Mouse (Mus musculus): ENCODE data around the gene Cdr2.
A peak's percentile ranks its signal among the peaks of the same experiment; 100 is the strongest.
"Not testable (repeated sequence)": the region's sequence is repeated elsewhere in the genome, so short reads cannot be mapped to it uniquely, and the experiment has no call there.

Gene Cdr2

DNA sequence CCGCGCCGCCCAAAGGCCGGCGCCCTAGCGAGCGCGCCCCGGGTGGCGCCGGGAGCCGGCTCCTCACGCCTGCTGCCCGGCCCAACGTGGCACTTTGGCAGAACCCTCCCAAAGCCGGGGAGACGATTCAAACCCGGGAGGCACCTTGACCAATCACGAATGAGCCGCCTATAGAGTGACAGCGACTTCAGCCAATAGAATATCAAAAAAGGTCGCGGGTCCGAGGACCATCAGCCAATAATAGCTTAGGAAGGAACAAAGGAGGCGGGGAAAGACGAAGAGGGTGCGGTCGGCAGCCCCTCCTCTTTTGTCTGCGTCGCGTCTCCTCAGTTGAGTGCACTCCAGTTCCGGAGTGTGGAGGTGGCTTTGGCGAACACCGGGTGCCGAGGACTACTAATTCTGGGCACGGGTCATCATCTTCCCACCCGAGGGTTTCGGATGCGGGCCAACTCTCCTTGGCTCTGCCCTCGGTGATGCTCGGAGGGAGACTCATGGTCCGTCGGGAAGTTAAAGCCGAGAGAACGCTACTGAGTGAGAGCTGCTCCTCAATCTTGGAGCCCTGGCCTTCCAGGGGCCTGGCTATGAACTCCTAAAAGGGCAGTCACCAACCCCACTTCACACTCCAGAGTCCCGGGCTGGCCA is at the start of gene Cdr2, which contains the start of gene Mfsd13b:
Gene Cdr2 (minus strand): TSS at position 113 of the 642 bp plus-strand sequence.
Gene Mfsd13b (plus strand): TSS at position 310 of the 642 bp plus-strand sequence.
- DNase-seq (ENCODE audit: low spot score in 2 of 2) = peak; percentile 97 to 98

DNA sequence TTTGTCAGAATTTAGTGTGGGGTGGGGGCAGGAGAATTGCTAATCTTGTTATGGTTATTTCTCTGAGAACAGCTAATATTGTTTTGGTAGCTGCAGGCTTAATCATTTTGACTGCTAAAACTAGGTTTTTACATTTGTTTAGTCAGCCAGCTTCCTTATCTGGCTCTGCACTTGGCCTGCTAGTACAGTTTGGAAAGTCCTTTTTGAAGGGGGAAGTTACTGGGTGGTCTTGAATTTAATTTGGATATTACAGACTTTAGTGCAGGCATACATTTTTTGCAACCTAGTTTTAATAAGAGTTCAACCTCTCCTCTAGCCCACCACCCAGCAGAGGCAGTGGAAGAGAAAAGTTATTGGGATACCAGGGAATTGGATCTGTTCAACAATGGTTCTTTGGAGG is 47.8 kb upstream of the Cdr2 start:
- DNase-seq (ENCODE audit: low spot score in 2 of 2) = not testable (repeated sequence)

DNA sequence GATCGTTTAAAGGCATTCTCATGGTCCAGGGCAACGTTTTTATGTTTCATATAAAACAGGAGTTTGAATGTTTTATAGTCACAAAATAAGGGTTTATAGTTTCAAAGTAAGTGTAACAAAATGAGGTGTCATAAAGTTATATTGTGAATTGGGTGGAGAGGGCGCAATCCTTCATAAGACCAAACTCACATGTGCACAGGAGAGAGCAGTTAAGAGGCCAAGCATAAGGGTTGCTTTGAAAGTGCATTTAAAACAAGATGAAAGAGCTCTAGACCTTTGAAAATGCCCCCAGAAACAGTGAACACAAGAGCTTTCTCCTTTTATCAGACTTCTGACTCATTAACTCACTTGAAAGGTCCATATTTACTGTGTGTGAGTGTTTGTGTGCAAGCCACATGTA is 44.2 kb upstream of the Cdr2 start:
- no peak for DNase-seq (ENCODE audit: low spot score in 2 of 2)

DNA sequence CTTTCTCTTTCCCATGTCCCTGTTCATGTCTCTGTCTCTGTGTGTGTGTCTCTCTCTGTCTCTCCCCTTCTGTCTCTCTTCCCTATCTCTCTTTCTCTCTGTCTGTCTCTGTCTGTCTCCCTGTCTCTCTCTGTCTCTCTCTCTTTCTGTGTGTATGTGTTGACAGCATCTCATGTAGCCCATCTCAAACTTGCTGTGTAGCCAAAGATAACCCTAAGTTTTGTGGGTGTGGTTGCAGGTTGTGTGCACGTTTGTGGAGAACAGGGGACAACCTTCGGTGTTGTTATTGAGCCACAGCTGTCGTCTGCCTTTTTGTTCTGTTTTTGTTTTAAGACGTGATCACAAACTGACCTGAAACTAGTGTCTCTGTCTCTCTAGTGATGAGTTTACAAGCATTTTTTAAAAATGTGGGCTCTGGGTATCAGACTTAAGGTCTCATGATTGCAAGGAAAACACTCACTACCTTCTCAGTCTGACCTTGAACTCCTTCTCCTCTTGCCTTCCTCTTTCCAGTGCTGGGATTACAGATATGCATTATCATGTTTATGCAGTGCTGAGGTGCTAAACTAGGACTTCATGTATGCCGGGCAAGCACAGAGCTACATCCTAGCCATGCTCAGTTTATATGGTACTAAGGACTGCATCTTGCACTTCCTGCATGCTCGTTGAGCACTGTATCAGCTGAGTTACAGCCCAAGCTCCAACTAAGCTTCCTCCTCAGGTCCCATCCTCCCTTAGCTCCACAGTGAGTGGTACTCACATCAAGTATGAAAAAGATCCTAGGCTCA is 43.3 kb upstream of the Cdr2 start:
- no peak for DNase-seq (ENCODE audit: low spot score in 2 of 2)

DNA sequence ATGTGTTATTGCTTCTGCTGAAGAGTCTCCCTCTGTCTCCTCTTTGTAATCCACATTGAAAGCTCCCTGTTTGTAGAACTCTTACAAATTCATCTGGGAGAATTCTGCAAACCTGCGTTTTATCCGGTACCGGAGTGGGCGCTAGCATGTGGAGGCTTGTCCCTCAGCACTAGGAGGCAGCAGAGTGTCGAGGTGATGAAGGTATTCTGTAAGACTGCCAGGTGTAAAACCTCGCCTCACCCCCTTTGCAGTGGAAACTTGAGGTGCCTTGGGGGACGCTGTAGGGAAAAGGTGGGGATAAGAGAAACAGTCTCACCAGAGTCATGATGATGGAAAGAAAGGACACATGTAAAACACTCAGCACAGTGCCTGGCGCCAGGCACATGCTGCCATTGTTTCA is 38.2 kb upstream of the Cdr2 start:
- peak in 1 of 2 experiments; percentile 20 for DNase-seq (ENCODE audit: low spot score in 2 of 2)

DNA sequence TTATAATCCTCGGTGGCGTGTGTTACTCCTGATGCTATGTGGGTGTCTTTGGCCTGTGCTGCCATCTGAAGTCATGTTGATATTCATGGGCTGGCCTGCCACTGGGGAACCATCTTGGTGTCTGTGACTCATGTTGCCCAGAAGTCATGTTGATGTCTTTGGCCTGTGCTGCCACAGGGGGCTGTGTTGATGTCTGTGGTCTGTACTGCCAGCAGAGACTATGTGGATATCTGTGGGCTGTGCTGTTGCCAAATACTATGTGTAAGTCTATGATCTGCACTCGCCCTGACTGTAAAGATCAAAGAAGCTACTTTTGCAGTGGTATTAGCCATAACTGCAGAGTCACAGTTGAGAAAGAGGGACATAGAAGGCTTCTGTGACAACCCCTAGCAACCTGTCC is 36.7 kb upstream of the Cdr2 start:
- no peak for DNase-seq (ENCODE audit: low spot score in 2 of 2)

DNA sequence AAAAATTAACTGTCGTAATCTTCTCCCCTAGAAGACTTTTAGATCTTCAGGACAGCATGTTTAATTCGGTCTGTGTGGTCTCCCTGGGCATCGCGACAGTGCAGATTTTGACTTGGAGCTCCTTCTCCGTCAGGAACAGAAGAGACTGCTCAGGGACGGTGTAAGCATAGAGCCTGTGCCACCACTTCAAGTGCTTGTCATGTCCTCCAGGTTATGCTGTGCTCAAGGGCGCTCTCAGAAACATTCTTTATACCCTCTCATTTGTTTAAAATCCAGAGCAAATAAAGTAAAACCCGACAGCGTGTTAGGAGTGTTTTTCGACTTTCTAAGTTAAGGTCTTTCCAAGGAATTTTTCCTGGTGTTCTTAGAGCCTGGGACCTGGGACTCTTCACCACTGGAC is 32.4 kb upstream of the Cdr2 start:
- DNase-seq (ENCODE audit: low spot score in 2 of 2) = no peak

DNA sequence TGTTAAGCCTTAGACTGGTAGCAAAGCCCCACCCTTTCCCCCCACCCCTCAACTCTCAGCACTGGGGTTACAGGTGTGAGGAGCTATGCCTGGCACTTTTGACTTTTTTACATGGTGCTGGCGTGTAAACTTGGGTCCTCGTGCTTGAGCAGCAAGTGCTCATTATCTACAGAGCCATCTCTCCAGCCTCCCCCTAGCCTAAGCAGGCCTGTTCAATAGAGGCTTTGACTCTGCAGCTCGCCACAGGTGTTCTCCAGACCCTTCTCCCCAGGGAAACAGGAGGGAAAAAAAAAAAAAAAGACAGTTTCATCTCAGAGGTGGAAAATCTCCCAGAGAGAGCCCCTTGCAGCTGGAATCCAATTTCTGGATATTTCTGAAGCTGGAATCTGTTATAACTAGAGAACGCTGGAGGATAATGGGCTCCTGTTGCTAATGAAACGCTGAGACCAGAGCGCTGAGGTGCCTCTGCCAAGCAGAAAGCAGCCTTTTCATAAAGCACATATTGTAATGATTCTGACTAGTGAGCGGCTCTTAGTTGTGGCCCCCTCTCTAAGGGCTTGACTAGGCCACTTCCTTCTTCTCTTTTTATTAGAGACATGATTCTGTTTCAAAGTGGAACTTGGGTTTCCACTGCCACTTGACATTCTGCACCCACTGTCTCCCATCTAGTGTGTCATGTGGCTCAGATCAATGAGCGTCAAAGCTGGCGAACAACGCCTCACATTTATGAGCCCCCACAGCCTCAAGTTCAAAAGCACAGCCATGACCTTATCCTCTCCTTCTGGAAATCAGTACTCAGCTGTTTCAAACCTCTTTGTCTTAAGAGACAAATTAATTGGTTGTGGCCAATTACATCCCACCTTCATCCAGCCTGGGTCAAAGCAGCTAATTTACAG is 29.9 kb upstream of the Cdr2 start:
- DNase-seq (ENCODE audit: low spot score in 2 of 2) = no peak

DNA sequence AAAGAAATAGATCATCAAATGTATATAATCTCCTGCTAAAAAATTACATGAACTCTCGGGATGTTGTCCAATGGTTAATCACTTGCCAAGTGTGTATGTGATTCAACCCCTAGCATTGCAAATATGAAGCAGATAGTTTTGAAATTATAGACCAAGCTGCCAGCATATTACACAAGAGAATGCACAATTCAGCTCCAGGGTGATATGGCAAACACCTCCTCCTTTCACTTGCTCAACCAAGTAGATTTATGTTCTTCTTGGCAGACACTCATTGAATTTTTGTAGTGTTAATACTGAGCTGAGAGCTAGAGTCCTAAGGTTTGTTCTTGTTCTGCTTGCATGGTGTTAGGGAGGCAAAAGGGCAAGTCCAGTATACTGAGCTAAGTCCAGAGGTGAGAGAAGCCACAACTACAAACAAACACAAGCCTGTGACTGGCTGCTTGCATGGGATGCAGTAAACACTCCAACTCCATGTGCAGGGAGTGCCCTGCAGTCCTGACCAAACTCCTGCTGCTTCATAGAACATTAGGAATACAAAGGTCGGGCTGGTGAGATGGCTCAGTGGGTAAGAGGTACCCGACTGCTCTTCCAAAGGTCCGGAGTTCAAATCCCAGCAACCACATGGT is 21.8 kb upstream of the Cdr2 start:
- DNase-seq (ENCODE audit: low spot score in 2 of 2) = no peak

DNA sequence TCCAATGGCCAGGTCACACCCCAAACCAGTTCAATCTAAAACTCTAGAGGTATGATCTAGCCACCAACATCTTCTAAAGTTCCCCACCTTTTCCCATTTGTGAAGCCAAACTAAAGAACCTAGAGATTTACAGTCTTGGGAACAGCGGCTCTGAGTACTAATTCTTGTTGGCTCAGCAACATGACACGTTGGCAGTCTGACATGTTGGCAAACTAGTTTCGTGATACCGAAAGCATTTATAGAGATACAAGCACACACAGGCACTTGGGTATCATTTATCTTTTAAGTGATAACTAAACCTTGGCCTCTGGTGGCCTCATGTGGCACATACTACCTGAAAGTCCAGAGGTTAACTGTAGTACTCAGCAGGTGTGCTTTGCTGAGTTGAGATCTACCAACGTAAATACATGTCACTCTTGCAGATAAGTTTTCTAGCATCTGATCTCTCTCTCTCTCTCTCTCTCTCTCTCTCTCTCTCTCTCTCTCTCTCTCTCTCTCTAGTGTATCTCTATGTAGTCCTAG is 20.4 kb upstream of the Cdr2 start:
- DNase-seq (ENCODE audit: low spot score in 2 of 2) = no peak

DNA sequence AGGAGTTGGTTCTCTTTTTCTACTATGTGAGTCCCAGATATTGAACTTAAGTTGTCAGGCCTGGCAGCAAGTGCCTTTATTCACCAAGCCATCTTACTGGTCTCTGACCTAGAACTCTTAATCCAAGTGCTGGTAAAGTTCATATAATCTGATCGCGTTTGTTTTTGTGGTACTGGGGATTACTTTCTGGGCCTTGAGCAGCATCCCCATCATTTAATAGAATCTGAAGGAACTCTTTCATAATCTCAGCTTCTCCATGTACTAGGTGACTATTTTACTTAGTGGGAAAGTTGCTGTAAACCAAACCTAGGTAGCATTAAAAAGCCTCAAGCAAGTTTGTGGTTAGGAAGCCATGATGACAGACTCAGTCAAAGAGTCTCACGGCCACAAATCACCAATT is 19.8 kb upstream of the Cdr2 start:
- no peak for DNase-seq (ENCODE audit: low spot score in 2 of 2)

DNA sequence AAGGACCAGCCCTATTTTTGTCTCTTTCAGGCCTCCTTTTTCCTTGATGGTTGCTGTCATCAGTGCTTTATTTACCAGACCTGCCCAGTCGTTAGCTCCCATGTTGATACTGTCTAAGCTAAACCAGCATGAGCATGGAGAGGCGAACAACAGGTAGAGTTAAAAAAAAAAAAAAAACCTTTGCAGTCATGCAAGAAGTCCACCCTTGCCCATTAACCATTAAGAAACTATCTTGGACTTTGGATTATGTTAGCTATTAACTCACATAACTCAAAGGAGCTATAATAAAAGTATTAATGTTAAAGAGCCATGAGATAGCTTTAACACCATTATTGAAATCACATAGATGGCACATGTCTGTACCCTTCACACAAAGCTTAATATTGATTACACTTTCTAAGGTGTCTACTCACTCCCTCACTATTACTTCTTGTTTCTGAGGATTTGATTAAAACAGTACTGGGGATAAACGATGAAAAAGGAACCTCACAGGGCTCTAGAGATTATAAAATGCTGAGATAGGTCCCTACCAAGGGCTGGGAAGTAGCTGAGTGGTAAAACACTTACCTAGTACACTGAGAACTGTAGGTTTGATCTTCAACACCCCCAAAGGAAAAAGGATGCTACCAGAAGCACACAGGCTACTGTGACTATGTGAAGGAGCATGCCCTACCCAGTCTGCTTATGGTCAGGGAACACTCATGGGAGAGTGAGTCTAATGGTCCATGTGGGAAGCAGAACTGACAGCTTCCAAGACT is 18.1 kb upstream of the Cdr2 start:
- DNase-seq (ENCODE audit: low spot score in 2 of 2) = no peak

DNA sequence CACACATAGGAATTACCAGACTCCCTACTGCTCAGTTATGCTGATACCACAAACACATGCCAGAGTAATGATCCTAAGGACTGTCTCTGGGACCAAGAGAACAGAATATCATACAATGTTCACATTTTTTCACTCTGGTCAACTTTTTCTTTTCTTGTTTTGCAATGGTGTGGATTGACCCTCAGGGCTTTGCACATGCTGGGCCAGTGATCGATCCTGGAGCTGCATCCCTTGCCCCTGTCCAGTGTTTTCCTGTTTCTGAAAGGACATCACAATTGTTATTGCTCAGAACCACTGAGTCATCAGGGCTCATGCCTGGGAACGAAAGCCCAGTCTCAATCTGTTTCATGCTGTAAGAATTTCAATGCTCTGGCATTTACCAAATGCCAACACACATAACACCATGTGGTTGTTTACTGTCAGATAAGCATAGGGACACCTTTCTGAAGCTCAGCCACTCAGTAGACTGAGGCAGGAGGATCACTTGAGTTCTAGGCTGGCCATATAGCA is 17.0 kb upstream of the Cdr2 start:
- no peak for DNase-seq (ENCODE audit: low spot score in 2 of 2)

DNA sequence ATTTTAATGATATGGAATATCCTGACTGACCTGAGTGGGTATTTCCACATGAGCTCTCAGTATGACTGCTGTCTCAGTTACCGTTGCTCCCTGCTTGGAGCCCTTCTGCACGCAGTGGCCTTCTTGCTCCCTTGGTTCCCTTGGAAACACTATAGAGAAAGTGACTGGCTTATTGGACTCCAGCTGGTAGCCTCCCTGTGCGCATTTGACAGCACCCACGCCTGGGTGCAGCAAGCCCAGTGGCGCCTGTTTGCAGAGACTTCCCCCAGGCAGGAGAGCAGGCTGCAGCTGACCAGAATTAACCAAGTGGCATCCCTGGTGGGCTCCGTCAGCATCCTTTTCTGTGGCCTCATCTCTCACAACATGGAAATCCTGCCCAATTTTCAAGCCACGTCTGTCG is 9.1 kb upstream of the Cdr2 start:
- peak in 1 of 2 experiments; percentile 12 for DNase-seq (ENCODE audit: low spot score in 2 of 2)

DNA sequence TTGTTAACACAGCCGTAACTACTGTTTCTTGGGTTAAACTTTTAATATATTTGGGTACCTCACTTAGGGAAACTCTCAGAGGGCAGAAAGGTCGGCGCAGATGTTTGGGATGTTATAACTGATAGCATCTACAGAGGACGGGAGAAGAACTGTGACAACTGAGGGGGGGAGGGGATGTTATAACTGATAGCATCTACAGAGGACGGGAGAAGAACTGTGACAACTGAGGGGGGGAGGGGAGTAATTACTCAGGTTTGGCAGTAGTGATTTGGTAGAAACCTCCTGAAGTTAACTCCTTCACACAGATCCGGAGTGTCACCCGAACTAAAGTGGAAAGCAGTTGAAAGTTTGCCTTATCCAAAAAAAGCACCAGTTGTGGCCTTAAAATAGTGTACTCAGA is 856 bp upstream of the Cdr2 start:
- DNase-seq (ENCODE audit: low spot score in 2 of 2) = no peak

DNA sequence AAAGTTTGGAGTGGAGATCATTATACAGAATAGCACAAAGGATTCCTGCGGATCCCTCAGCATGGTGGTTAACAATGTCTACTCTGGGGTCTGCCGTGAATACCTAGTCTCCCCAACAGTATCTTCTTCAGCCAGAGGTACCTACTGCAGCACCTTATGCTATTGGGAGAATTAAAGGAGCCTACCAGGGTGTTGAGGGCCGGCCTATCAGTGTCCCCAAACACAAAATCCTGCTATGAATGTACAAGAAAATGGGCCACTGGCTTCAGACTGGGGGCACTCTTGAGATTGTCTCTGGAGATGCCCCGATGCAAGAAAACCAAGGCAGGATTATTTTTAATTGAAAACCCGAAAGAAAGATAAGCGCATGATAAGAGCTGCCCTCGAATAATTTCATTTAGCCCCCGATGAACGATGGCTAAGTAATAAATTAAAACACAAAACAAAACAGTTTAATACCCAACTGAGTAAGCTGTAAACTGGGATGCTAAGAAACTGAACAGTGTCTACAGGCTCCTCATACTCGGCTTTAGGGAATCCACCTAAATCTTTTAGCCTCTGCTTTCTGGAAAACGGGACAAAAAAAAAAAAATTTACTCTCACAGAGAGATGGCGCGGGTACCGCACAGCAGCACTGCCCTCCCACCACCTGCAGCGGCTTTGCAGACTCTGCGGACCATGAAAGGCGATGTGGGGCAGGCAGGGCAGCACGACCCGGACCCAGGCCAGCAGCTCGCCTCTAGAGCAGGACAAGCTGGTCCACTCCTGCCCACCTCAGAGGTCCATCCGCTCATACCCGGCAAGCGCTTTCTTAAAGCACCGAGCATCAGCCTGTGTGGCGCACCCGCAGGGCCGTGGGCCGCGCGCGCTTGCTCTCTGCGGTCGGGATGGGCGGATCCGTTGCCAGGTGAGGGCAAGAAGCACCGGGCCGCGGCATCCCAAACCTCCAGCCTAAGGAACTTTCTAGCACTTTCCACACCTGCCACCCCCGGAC is 884 bp downstream of the Cdr2 start:
- peak; percentile 34 to 39 for DNase-seq (ENCODE audit: low spot score in 2 of 2)

DNA sequence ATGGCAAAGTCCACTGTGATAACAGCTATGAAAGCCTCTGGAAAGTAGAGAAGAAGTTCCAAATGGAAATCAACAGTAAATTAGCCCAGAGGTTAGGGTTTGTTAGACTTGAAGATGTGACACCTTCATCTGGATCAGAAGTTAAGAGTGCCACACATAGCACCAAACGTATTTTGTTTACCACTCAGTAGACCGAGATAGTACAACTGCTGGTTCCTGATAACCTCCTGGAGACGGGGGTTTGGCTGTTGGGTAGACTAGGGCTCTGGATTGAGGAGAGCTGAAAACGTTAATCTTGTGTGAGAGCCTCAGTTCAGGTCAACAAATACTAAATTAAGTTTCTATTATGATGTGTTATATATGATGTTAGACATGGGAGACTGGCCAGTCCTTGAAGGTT is 2.1 kb downstream of the Cdr2 start:
- no peak for DNase-seq (ENCODE audit: low spot score in 2 of 2)

DNA sequence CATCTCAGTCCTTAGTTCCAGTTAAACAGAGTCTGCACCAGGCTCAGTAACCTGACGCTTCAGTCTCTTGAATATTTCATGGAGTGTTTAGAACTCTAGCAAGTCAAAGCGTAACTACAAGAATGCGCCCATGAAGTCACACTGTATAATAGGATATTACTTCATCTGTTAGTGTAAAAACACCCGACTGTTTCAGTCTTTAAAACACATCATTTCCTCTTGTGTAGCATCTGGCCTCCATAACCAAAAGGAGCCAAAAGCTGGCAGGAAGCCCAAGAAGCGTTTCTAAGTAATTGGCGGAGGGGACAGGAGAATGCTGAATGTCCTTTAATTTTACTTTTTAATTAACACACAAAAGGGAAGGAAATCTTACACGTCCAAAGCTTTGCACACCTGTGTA is 5.0 kb downstream of the Cdr2 start:
- DNase-seq (ENCODE audit: low spot score in 2 of 2) = no peak

DNA sequence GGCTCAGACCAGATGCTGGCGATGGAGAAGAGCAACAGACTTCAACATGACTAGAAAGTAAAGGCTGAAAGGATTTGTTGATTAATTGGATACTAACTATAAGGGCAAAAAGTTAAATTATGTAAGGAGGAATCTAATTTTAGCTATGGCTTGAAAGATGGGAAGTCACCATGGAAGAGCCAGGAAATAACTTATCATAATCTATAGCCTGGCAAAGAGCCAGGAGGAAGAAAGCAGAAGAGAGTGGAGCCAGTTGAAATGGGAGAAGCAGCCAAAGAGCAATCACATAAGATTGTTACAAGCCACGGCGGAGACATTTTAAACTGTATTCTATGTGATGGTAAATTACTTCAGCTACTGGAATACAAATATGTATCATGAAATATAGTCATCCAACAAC is 8.1 kb downstream of the Cdr2 start:
- no peak for DNase-seq (ENCODE audit: low spot score in 2 of 2)
